Mouse (Mus musculus): ENCODE data around the gene Cemip.

DNA sequence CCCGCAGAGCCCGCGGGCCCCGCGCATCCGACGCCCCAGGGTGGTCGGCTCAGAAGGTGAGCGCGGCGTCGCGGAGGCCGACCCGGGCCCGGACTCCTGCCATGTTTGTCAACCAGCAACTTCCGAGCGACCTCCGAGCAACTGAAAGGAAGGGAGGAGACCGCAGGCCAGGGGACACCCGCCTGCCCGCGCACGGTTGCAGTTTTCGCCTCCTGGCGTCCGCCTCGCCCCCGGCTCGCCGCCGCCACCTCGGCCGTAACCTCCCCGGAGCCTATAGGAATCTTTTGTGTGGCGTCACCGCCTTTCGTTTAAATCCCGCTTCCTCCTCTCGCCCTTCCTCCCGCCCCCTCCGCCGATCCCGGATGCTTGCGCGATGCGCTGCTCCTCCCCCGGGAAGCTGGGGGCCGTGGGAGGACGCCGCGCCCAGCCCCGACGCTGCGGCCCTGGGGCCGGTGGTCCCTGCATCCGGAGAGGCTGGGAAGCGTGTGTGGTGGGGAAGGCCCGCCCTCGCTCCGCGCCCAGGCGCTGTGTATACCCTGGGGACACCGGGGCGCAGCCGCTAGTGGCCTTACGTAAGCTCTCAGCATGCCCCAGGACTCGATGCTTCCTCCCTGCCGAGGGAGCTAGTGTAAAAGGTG is 202.2 kb downstream of the Cemip start, which contains the start of the genes Tlnrd1 and Mesd:
- peak; percentile 24; the same call in 1 of the 2 replicates for TF ChIP-seq CTCF (IDR thresholded peaks at IDR 0.05)
- peak; percentile 77 for TF ChIP-seq POLR2A (IDR thresholded peaks at IDR 0.05; ENCODE audit: insufficient read depth, low read depth, low read length)
